Mouse (Mus musculus) kidney, adult 2 months (tissue): ENCODE data around the gene Omp.

ENCODE experiments used
- CTCF ChIP-seq: fragments of 200-500 bp; conservative IDR thresholded peaks from 2 replicates; pipeline ENCODE4 v1.5.1; 2011; ENCODE audit warnings: low read depth, mild to moderate bottlenecking, control low read depth, low read length, moderate library complexity, mixed read lengths; ENCODE audit not compliant: insufficient read depth, insufficient read length
- POLR2A ChIP-seq: fragments of 200-500 bp; IDR thresholded peaks from one replicate; pipeline ENCODE4 v1.6.1; 2011; ENCODE audit warnings: low read depth, low read length, control low read depth

DNA sequence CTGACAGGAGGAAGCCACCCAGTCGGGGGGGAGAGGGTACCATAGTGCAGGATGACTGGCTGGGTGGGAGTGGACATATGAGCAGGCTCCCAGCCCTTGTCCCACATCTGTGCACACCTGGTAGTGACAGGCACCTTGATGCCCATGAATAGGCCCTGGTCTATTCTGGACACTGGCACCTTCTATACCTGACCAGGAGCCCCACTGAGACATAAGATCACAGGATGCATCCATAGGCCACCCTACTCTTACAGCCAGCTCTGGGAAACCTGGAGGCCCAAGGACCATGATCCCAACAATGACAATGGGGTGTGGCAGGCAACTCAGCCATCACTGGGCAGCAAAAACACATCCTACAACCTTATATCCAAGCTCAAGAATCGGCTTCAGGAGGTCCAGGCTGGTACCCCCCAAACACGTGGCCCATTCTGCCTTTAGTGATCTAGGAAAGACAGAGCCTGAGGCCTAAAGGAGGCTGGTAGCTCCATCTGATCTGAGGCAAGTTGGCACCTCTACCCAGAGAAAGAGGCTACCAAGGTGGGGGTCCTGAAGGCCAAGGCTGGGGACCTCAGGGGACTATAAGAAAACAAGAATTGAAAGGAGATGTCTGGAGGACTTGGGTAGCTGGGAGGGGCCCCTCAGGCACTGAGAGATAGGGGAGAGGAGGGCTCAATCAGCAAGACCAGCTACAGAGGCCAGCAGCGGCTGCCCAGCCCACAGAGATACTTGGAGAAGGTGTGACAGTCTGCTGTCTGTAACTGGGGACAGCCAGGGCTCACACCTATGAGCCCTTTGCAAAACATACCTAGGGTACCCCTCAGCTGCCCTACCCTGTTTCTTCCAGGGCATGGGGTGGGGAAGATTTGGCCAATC, 29.8 kb upstream of the Omp start:
- TF ChIP-seq POLR2A = no peak
- TF ChIP-seq CTCF = no peak
